Mouse (Mus musculus) liver, embryonic 14.5 days (tissue): ENCODE data around the gene Mthfs.

Experiments used
- CTCF ChIP-seq: IDR thresholded peaks from 2 replicates; pipeline ENCODE4 v1.5.1; 2016; ENCODE audit warnings: antibody characterized with exemption, low read depth, control low read depth
- EP300 ChIP-seq: IDR thresholded peaks from 2 replicates; pipeline ENCODE4 v1.6.1; 2016; ENCODE audit warnings: antibody characterized with exemption, low read depth

- TF ChIP-seq EP300, result no peak
- no peak for TF ChIP-seq CTCF
Observed at GRCm38 (mm10) chr9:89308357-89309194, 98.1 kb downstream of the Mthfs start.
